Comparison of ENCODE assay signal across 9 mouse cellular contexts in genomic region chr2:108827106-108827838, GRCm38 (mm10).
DNase-seq lines count a peak whose midpoint lies in the region; ATAC-seq and TF ChIP-seq lines count a peak whose summit lies in the region.
"Had no signal": no experiment of that assay in that cellular context is flagged by ENCODE, and none has a peak within 500 bp of the region (broad histone marks: within the 10 kb centered on the region; RNA-seq: fewer than 3 reads in every experiment).

No protein-coding gene starts in this region.

- intact Hi-C loops in gastrocnemius, postnatal 14 days (cut with DNase I; ENCODE audit: low total_unique reads), result no loop called here

- no peak overlapping the region for H3K9ac ChIP-seq in lung, postnatal 0 days (replicated peaks; ENCODE audit: low read depth)
- peak overlapping the region; percentile 28; the same call in 1 of the 2 replicates for H3K9ac ChIP-seq in hindbrain, embryonic 15.5 days
- no peak overlapping the region for H3K9ac ChIP-seq in neural tube, embryonic 14.5 days (replicated peaks; ENCODE audit: low read depth, low read length)
- H3K9ac ChIP-seq: liver, embryonic 13.5 days had no signal

- H3K4me2 ChIP-seq in lung, postnatal 0 days (replicated peaks; ENCODE audit: low read depth, low read length), result no peak overlapping the region
- peak overlapping the region; percentile 42 for H3K4me2 ChIP-seq in hindbrain, embryonic 15.5 days
- peak overlapping the region; percentile 37 for H3K4me2 ChIP-seq in neural tube, embryonic 14.5 days (ENCODE audit: low read depth, low read length)
- H3K4me2 ChIP-seq: liver, embryonic 13.5 days had no signal

- DNase-seq in cerebellum, adult 2 months, result peak; percentile 9 to 28
- no peak for DNase-seq in cerebellum, adult 11-12 months
- peak; percentile 6 for DNase-seq in lung, postnatal 0 days (ENCODE audit: low spot score)
- no peak for DNase-seq in lung, adult 18-20 months
- DNase-seq in gastrocnemius, postnatal 14 days, result no peak
- DNase-seq: liver, embryonic 13.5 days had no signal

- no peaks in the 10 kb centered on the region for H3K27me3 ChIP-seq in cerebellum, adult 2 months (ENCODE audit: control insufficient read depth, insufficient read depth, low read length)
- no peaks in the 10 kb centered on the region for H3K27me3 ChIP-seq in lung, postnatal 0 days (replicated peaks; ENCODE audit: insufficient read depth, low read length)
- H3K27me3 ChIP-seq in hindbrain, embryonic 15.5 days, result no peaks in the 10 kb centered on the region
- H3K27me3 ChIP-seq in neural tube, embryonic 14.5 days (ENCODE audit: control insufficient read depth, insufficient read depth, low read length), result no peaks in the 10 kb centered on the region
- H3K27me3 ChIP-seq: liver, embryonic 13.5 days had no signal

- no peak overlapping the region for H3K27ac ChIP-seq in cerebellum, adult 2 months (ENCODE audit: insufficient read depth, low read length)
- H3K27ac ChIP-seq in lung, postnatal 0 days (ENCODE audit: low read length), result no peak overlapping the region
- H3K27ac ChIP-seq in hindbrain, embryonic 15.5 days (replicated peaks), result 0 out of 2 replicates have a peak overlapping the region, but pooled peaks have one; percentile 20
- H3K27ac ChIP-seq in neural tube, embryonic 14.5 days (ENCODE audit: low read depth, low read length), result peak overlapping the region; percentile 22; the same call in 1 of the 2 replicates
- H3K27ac ChIP-seq: liver, embryonic 13.5 days had no signal

- H3K4me3 ChIP-seq in cerebellum, adult 2 months (replicated peaks; ENCODE audit: insufficient read depth, low read depth, low read length), result no peak overlapping the region
- H3K4me3 ChIP-seq in lung, postnatal 0 days (ENCODE audit: low read depth, low read length), result no peak overlapping the region
- no peak overlapping the region for H3K4me3 ChIP-seq in hindbrain, embryonic 15.5 days
- no peak overlapping the region for H3K4me3 ChIP-seq in neural tube, embryonic 14.5 days (ENCODE audit: low read depth, low read length)
- H3K4me3 ChIP-seq: liver, embryonic 13.5 days had no signal

- 11% methylated on average over 12 of the region's 12 CpGs for WGBS in cerebellum, adult 2 months
- WGBS in lung, postnatal 0 days, result 12% methylated on average over 12 of the region's 12 CpGs
- WGBS in hindbrain, embryonic 15.5 days, result 2% methylated on average over 12 of the region's 12 CpGs
- 2% methylated on average over 12 of the region's 12 CpGs for WGBS in neural tube, embryonic 14.5 days

- H3K36me3 ChIP-seq in lung, postnatal 0 days (ENCODE audit: insufficient read depth, low read length), result no peaks in the 10 kb centered on the region
- H3K36me3 ChIP-seq in hindbrain, embryonic 15.5 days, result no peaks in the 10 kb centered on the region
- no peaks in the 10 kb centered on the region for H3K36me3 ChIP-seq in neural tube, embryonic 14.5 days (ENCODE audit: control insufficient read depth, insufficient read depth, low read length)
- H3K36me3 ChIP-seq: liver, embryonic 13.5 days had no signal

- no peak for TF ChIP-seq CTCF in cerebellum, adult 2 months (IDR thresholded peaks at IDR 0.05; ENCODE audit: borderline replicate concordance, insufficient read depth, low read depth, low read length)
- TF ChIP-seq CTCF in lung, postnatal 0 days (IDR thresholded peaks at IDR 0.05), result no peak

- no peaks in the 10 kb centered on the region for H3K9me3 ChIP-seq in lung, postnatal 0 days (ENCODE audit: low read length)
- H3K9me3 ChIP-seq in hindbrain, embryonic 15.5 days, result no peaks in the 10 kb centered on the region
- H3K9me3 ChIP-seq in neural tube, embryonic 14.5 days (ENCODE audit: control insufficient read depth, low read length), result no peaks in the 10 kb centered on the region
- H3K9me3 ChIP-seq: liver, embryonic 13.5 days had no signal

- TF ChIP-seq EP300 in lung, postnatal 0 days (IDR thresholded peaks at IDR 0.05), result no peak

- TF ChIP-seq POLR2A in cerebellum, adult 2 months (IDR thresholded peaks at IDR 0.05; ENCODE audit: borderline replicate concordance, insufficient read depth, low read length), result no peak

- no peaks in the 10 kb centered on the region for H3K4me1 ChIP-seq in cerebellum, adult 2 months (ENCODE audit: control insufficient read depth, insufficient read depth, low read length)
- H3K4me1 ChIP-seq in lung, postnatal 0 days (ENCODE audit: insufficient read depth, low read depth, low read length), result no peaks in the 10 kb centered on the region
- H3K4me1 ChIP-seq in hindbrain, embryonic 15.5 days (replicated peaks), result peaks cover 12% of the 10 kb centered on the region; the same call in 1 of the 2 replicates
- H3K4me1 ChIP-seq in neural tube, embryonic 14.5 days (ENCODE audit: control insufficient read depth, insufficient read depth, low read length), result peaks cover 5% of the 10 kb centered on the region; the same call in 1 of the 2 replicates
- H3K4me1 ChIP-seq: liver, embryonic 13.5 days had no signal

- peak; percentile 38; the same call in 1 of the 2 replicates for ATAC-seq in lung, postnatal 0 days
- peak; percentile 86 for ATAC-seq in hindbrain, embryonic 15.5 days (ENCODE audit: low FRiP score, low read depth)
- peak; percentile 93 for ATAC-seq in neural tube, embryonic 14.5 days (ENCODE audit: low read depth)
- ATAC-seq in cerebellum, adult (ENCODE audit: insufficient number of reproducible peaks, low FRiP score, low TSS enrichment), result no peak; the same call in 1 of the 2 replicates

Comparison
In these comparisons a context has a peak if more than half of its experiments do, and no peak if none do; other contexts are left out.
1. DNase-seq: peak in cerebellum, adult 2 months (2 of 2) and lung, postnatal 0 days (single experiment); none in cerebellum, adult 11-12 months (single experiment), lung, adult 18-20 months (0 of 2) and gastrocnemius, postnatal 14 days (single experiment).
2. H3K27ac ChIP-seq: peak in hindbrain, embryonic 15.5 days (single experiment) and neural tube, embryonic 14.5 days (single experiment); none in cerebellum, adult 2 months (single experiment) and lung, postnatal 0 days (single experiment).